Mouse (Mus musculus): ENCODE results near the gene Crocc2.

DNA sequence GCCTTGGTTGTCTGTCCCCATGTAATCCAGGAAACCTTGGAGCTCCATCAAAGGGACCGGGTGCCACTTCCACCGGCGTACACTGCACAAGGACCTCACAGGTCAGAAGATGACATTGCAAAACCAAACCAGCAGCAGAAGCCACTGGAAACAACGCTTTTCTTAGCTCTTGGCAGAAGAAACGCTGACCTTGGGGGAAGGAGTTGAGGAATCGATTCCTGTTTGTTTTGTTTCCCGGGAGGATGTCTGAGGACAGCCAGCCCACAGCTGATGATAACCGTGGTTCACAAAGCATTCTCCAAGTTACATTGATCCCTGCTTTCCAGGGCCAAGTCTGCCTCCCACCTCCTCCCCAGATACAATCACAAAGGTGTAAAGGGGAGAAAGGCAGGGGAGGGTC lies 44.5 kb upstream of the Crocc2 start:
- TF ChIP-seq CHD2 (IDR thresholded peaks at IDR 0.05; ENCODE audit: low read depth, low read length) (no peak), ZC3H11A (IDR thresholded peaks at IDR 0.05; ENCODE audit: borderline replicate concordance, low read depth, low read length) (no peak)
